Mouse (Mus musculus) testis, adult 2 months (tissue): ENCODE data around the gene Egr2. TPM values are rescaled to one million over a fixed set of nuclear protein-coding genes. Genes with fewer than 3 reads are reported as not detected.

Source experiments
- H3K27ac ChIP-seq: fragments of 200-500 bp; 2 replicates; pipeline ENCODE4 v1.5.1; 2012; ENCODE audit warnings: low read depth, low read length; ENCODE audit not compliant: control insufficient read depth, insufficient read depth
- H3K27me3 ChIP-seq: fragments of 200-500 bp; 2 replicates; pipeline ENCODE4 v1.6.1; 2012; ENCODE audit warnings: mild to moderate bottlenecking, low read length, moderate library complexity; ENCODE audit not compliant: control insufficient read depth, insufficient read depth
- H3K36me3 ChIP-seq: fragments of 200-500 bp; 2 replicates; pipeline ENCODE4 v1.6.1; 2012; ENCODE audit warnings: mild to moderate bottlenecking, low read length; ENCODE audit not compliant: control insufficient read depth, insufficient read depth
- H3K4me1 ChIP-seq: fragments of 200-500 bp; 2 replicates; pipeline ENCODE4 v1.6.1; 2012; ENCODE audit warnings: low read length; ENCODE audit not compliant: control insufficient read depth, insufficient read depth
- H3K4me3 ChIP-seq: fragments of 200-500 bp; 2 replicates; pipeline ENCODE4 v1.5.1; 2012; ENCODE audit warnings: low read depth, mild to moderate bottlenecking, low read length, moderate library complexity, mixed read lengths; ENCODE audit not compliant: control insufficient read depth
- CTCF ChIP-seq: fragments of 200-500 bp; IDR thresholded peaks from 2 replicates; pipeline ENCODE4 v1.5.1; 2012; ENCODE audit warnings: low read depth, mild to moderate bottlenecking, inconsistent platforms, low read length, moderate library complexity; ENCODE audit not compliant: control insufficient read depth, insufficient read depth, insufficient replicate concordance
- POLR2A ChIP-seq: fragments of 200-500 bp; IDR thresholded peaks from 2 replicates; pipeline ENCODE4 v1.6.1; 2012; ENCODE audit warnings: low read depth, mild to moderate bottlenecking, inconsistent platforms, low read length, moderate library complexity; ENCODE audit not compliant: control insufficient read depth
- polyA plus RNA-seq: library from polyadenylated mRNA; depleted of rRNA; stranded (reverse); fragments of >200 nt; gene quantifications from 2 replicates; pipeline ENCODE4 v1.2.3, GENCODE M21; 2012

The Egr2 gene
- polyA plus RNA-seq, 1 experiment = 0.46 TPM

DNA sequence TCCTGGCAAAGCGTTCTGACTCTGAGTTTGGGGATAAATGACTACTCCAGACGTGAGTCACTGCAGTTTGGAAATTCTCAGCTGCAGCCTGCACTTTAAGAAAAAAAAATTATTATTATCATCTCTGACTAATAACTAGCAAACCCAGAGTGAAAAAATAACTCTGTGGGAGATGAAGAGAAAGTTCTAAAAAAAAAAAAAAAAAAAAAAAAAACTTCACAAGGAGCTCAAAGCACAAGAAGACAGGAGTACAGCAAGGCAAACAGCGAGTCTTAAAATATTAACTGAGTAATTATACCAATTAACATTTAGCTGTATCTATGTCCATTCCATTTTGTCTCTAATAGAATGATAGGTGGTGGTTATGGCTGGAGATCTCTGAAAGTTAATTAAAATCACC, 11.1 kb upstream of the Egr2 start:
- Histone ChIP-seq H3K27me3 (no peaks in the 10 kb centered on the region), H3K36me3 (no peaks in the 10 kb centered on the region), H3K4me3 (no peak overlapping the region), H3K27ac (no peak overlapping the region), H3K4me1 (no peaks in the 10 kb centered on the region)
- no peak for TF ChIP-seq CTCF
- no peak for TF ChIP-seq POLR2A

DNA sequence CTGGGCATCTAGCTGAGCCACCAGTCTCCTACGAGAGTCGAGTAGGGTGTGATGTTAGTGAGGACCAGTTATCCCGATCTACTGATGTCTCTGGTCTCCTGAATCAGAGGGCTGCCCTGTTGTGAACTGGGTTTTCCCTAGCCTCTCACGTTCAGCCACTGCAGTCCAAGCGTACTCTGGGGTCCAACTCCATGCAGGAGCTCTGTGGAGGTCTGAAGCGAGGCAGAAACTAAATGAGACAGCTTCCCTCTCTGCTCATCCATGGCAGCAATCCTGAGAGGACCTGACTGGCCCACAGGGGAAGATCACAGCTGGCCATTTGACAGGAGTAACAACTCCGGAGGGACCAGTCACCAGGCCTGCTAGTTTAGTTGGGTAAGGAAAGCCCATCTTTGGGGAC, 10.6 kb upstream of the Egr2 start:
- Histone ChIP-seq H3K4me1 (no peaks in the 10 kb centered on the region), H3K36me3 (no peaks in the 10 kb centered on the region)
- no peak for TF ChIP-seq CTCF
- no peak for TF ChIP-seq POLR2A

DNA sequence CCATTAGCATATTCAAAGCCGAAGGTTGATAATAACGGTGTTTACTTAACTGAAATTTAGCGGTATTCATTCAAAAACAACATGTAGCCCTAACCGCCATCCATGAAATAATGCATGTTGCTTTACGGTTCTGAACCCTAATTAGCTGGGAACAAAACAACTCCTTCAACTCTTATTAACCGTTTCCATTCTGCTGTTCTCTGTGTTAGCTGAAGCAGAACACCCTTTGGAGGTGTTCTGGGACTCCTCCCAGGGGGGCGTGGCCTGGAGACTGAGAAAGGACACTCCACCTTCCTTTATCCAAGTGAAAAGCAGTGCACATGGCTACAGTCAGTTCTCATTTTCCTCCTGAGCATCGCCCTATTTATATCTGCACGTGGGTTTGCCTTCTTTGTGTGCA, 8.8 kb upstream of the Egr2 start:
- no peak overlapping the region for H3K4me3 ChIP-seq
- no peak overlapping the region for H3K27ac ChIP-seq
- H3K4me1 ChIP-seq = no peaks in the 10 kb centered on the region
- no peaks in the 10 kb centered on the region for H3K27me3 ChIP-seq
- H3K36me3 ChIP-seq = no peaks in the 10 kb centered on the region
- TF ChIP-seq POLR2A (no peak), CTCF (no peak)

More for the DNA sequence above, 10.6 kb upstream of the Egr2 start:
- Histone ChIP-seq H3K4me3 (no peak overlapping the region), H3K27ac (no peak overlapping the region), H3K27me3 (no peaks in the 10 kb centered on the region)

DNA sequence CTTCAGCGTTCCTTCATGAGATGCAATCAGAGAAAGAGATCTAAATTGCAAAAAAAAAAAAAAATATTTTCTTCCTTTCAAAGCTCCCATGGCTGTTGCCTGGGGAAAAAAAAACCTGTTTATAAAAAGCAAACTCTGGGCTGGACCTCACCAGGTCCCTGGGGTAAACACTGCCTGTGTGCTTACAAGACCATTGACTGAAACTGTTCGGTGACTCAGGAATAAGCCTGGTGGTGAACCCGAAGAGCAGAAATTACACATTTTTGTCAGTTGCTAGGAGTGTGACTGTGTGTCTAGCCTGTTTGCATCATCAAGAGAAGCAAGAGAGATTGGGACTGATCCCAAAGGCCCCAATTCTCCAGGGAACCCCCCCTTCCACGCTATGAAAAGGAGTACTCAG, 5.5 kb upstream of the Egr2 start:
- TF ChIP-seq POLR2A (no peak), CTCF (no peak)
- Histone ChIP-seq H3K4me3 (no peak overlapping the region), H3K27ac (no peak overlapping the region), H3K36me3 (no peaks in the 10 kb centered on the region), H3K4me1 (peaks cover 3% of the 10 kb centered on the region), H3K27me3 (no peaks in the 10 kb centered on the region)

DNA sequence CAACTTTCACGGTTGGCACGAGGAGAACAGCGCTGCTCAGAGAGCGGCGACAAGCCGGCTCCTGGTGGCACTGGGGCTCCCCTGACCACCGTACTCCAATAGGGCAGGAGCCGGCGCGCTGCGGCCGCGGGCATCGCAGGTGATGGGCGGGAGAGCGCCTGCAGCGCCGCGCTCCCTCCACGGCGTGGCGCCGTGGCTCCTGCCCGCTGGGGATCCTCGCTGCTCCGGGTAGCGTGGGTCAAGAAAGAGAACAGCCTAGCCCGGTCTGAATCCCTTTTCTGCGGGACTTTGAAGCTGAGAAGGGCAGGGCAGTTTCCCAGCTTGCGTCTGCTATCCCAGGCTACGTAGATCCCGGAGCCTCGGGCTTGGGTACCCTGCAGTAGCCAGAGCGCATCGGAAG, 697 bp downstream of the Egr2 start:
- Histone ChIP-seq H3K4me3 (peak overlapping the region; percentile 7), H3K27me3 (peaks cover 3% of the 10 kb centered on the region; the same call in 1 of the 2 replicates), H3K4me1 (peaks cover 34% of the 10 kb centered on the region), H3K27ac (no peak overlapping the region), H3K36me3 (no peaks in the 10 kb centered on the region)
- peak; percentile 56 for TF ChIP-seq CTCF
- no peak for TF ChIP-seq POLR2A

DNA sequence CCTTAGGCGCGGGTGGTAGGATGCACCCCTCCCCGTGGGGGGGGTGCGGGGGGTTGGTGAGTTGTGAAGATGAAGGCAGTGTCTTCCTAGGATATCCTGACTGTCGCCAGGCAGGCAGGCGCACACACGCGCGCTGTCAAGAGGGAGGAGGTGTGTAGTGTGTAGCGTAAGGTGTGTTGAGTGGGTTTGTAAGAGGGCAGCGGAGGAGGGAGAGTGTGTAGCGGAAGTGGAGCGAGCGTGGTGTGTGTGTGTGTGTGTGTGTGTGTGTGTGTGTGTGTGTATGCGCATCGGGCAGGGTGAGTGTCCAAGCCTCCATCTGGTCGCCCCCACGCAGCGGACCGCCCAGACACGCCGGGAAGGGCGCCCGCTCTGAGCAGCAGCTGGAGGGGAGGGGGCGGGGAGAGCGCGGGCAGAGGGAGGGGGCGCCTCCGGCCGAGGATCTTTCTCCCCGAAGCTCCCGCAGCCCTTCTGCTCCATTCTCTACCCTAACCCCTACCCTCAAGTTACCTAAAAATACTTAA, 1.4 kb downstream of the Egr2 start:
- TF ChIP-seq POLR2A (no peak), CTCF (no peak)
- Histone ChIP-seq H3K27ac (no peak overlapping the region), H3K36me3 (no peaks in the 10 kb centered on the region), H3K4me3 (peak overlapping the region; percentile 63), H3K4me1 (peaks cover 34% of the 10 kb centered on the region), H3K27me3 (peaks cover 3% of the 10 kb centered on the region; the same call in 1 of the 2 replicates)

DNA sequence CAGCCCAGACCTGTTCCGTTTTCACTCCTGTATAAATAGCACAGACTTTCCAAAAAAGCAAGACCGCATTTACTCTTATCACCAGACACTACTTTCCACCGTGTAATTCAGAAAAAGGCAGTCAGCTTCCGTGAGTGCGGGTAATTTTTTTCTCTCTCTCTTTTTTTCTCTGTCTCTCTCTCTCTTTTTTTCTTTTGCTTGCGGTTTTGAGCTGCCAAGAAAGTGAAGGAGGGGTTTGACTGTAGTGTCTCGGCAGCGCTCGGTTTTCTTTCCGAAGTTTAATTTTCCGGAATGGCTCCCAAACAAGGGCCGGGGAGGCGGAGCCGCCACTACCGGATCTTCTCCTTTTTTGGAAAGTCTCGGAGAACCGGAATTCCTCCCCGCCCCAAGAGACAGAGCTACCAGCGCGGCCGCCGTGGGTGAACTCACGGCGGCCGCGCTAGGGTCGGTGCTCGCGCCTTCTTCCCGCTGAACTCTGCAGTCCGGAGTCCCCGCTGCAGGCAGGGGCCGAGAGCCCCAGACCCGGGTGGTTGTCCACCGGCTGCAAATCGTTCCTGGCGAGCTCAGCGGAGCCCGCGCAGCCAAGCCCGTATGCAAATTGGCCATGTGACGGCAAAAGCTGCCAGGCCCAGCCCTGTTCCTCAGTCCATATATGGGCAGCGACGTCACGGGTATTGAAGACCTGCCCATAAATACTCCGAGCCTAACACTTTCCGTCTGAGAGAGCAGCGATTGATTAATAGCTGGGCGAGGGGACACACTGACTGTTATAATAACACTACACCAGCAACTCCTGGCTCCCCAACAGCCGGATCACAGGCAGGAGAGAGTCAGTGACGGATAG, 2.1 kb downstream of the Egr2 start:
- TF ChIP-seq POLR2A = no peak
- TF ChIP-seq CTCF = no peak
- Histone ChIP-seq H3K4me3 (peak overlapping the region; percentile 85), H3K27me3 (peaks cover 3% of the 10 kb centered on the region; the same call in 1 of the 2 replicates), H3K4me1 (peaks cover 34% of the 10 kb centered on the region), H3K36me3 (no peaks in the 10 kb centered on the region), H3K27ac (peak overlapping the region; percentile 55; the same call in 1 of the 2 replicates)
